Mouse (Mus musculus) erythroblast, adult 5-6 weeks (primary cell): ENCODE measurements at regions not wholly inside any gene's neighbourhood (a gene's known extent, or its start where the extent isn't known, plus 50 kb on each side); places are given as distances from the start of the nearest gene placed in this dataset.
A peak's percentile ranks its signal among the peaks of the same experiment; 100 is the strongest.
"Not testable (repeated sequence)": the region's sequence is repeated elsewhere in the genome, so short reads cannot be mapped to it uniquely, and the experiment has no call there.

Source experiments
- ATAC-seq: replicated peaks from 2 replicates; pipeline ENCODE4 v1.8.0; 2016; ENCODE audit warnings: moderate number of reproducible peaks, mild to moderate bottlenecking, moderate TSS enrichment, inconsistent platforms; ENCODE audit not compliant: poor library complexity, low FRiP score, severe bottlenecking

DNA sequence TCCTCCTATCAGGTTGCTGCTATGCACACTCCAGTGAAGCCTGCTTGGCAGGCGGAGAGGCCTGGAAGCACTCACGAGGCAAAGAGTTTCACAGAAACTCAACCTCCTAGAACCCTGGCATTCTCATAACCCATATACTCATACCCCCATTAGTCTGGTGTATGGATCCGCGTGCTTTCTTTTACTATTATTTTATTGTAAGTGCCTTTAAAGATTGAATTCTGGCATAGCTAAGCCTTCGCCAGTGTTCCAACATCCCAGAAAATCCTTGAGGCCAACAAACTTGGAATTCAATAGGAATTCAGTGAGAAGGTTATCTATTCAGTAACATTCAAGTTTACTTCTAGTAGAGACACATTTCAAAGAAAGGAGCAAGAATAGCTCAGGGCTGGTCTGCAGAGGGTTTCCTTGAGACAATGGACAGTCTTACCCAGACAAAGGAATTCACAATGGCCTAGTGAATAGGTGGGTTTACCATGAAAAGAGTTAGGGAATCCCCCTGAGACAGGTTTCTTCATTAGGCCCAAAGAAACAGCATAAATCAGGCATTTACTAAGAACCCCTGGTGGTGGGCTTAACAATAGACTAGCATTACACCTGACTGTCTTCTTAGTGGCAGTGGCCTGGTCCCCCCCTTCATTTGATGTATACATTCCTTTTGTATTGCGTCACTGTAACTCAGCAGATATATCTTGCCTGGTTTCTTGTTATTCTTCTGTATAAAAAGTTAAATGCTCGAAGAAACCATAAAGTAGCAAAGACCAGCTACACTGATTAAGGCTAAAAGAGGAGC lies 80.8 kb upstream of the Gm15446 start:
- not testable (repeated sequence) for ATAC-seq

DNA sequence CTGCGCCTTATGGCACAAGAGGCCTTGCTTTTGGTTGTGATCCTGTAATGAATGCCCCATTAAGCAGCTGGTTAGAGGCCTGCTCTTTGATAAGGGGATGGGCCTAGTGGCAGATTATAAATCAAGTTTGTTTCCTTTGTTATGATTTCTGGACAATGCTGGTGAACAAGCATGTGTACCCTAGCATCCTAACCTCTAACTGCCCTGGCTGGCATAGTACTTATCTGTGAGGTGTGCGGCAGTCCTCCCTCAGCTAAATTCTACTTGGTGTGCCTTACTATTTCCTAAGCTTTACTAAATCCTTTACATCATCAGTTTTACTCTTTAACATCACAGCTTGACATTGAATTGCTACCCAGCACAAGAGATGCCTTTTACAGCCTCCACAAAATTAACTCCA lies 79.0 kb upstream of the Gm15446 start:
- ATAC-seq, result not testable (repeated sequence)

DNA sequence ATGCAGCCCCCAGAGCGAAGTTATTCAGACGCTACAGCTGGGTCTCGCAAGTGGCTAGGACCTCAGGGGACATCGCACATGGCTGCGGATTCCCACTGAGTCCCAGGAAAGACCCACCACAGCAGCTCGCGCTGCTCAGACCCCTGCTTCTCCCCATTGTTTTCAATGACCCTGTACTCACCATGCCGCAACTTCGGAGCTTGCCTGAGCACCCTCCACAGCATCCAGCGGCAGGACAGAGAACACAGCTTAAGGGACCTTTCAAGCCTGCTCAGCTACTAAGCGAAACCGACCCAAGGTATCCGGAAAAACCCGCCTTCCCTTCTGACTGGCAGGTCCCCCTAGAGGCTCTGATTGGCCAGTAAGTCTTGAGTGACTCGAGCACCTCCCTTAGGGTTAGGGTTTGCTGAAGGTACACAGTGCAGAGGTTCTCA lies 78.4 kb upstream of the Gm15446 start:
- ATAC-seq, result peak; percentile 69

DNA sequence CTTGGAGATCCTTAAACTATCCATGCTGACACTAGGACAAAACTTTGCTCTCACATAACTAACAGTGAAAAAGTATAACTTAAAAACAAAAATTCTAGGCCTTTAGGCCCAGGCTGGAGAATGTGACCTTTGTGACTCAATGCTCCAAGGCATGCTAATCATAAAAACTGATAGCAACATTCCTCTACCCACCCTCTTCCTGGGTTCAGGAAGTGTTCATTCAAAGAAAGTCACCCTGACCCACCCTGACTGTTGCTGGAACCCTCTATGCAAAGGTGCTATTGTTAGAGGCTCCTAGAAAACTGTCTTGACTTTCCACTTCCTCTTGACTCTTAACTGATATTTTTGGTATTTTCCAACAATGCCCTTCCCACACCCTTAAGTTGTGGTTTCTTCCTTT lies 72.0 kb upstream of the Gm15446 start:
- not testable (repeated sequence) for ATAC-seq

DNA sequence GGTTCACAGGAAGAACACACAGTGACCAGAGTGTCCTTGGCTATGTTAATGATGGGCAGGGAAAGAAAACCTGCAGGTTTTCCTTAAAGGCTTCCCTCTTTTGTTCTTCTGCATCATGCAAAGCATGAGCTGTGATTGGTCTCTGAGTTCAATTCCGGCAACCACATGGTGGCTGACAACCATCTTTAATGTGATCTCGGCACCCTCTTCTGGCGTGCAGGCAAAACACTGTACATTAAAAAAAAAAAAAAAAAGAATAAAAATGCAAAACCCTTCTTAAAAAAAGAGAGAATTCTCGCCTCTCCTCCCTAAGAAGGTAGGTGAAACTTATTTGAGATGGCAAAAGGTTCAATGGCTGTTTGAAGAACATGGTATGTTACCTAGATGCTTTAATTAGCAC lies 62.8 kb upstream of the Gm15446 start:
- ATAC-seq, result no peak

DNA sequence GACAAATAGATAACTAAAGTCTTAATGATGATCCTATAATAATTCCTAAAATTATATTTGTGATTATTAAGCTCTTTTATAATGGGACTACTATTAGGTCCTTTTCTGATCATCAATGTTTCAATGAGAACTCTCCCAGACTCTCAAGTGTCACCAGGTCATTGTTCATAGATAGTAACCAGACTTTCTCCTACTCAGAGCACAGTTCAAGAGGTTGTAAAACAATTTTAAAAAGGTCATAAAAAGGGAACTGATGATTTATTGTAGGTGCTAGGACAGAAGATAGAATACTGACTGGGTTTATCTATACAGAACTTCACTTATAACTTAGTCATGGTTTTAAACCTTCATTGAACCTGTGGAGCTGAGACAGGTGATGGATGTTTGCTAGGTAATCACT lies 58.7 kb upstream of the Gm15446 start:
- not testable (repeated sequence) for ATAC-seq

DNA sequence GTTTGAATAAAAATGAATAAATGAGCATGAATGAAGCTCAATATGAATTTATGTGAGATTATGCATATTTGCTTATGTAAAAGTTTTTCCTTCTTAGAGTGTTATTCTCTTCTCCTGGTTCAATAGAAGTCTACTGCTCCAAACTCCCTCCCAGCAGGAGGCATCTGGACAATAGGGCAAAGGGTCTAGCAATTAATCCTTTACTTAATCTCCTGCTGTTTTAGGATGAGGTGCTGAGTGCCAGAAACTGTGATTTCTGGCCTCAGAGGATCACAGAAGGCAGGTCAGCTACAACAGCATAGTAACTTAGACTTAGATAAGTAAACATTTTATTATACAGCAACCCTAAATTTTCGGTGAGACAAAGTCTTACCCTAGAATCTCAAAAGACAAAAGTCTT lies 57.6 kb upstream of the Gm15446 start:
- ATAC-seq, result no peak

DNA sequence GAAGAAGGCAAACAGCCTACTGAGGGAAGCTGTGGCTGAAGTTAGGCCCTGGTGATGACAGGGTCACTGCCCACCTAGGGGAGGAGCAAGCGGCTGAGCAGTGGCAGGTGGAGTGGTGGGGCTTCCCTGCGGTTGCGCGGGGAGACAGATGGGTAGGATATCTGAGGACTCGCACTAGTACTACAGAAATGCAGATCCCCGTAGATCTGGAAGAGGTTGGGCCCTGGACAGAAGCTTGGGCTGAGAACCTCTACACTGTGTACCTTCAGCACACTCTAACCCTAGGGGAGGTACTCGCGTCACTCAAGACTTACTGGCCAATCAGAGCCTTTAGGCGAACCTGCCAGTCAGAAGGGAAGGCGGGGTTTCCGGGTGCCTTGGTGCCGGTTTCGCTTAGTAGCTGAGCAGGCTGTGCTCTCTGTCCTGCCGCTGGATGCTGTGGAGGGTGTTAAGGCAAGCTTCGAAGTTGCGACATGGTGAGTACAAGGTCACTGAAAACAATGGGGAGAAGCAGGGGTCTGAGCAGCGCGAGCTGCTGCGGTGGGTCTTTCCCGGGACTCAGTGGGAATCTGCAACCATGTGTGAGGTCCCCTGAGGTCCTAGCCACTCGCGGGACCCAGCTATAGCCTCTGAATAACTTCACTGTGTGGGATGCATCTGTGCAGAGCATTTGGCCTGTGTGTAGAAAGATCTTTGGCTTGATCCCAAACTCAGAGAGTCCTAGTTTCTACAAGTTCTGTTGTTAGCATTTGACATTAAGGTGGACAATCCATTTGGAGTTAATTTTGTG lies 56.7 kb upstream of the Gm15446 start:
- ATAC-seq, result peak; percentile 100

DNA sequence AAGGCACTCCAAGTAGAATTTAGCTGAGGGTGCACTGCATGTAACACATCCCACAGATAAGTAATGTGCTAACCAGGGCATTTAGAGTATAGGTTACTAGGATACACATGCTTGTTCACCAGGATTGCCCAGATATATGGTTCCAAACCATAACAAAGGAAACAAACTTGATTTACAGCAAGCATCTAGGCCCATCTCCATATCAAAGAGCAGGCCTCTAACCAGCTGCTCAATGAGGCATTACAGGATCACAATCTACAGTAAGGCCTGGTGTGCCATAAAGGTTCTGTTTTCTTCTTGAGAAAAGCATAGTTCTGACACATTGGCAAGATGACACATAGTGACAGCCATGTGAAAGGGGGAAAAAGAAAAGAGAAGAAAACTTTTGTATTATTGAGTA lies 56.0 kb upstream of the Gm15446 start:
- not testable (repeated sequence) for ATAC-seq
